Mouse (Mus musculus) ES-E14 (cell line): ENCODE data around the gene Npm3.

Source experiments
- CHD2 ChIP-seq: IDR thresholded peaks from 2 replicates; pipeline ENCODE4 v1.6.1; 2014; ENCODE audit warnings: mild to moderate bottlenecking, low read depth, low read length, inconsistent platforms
- HCFC1 ChIP-seq: IDR thresholded peaks from 2 replicates; pipeline ENCODE4 v1.6.1; 2012; ENCODE audit warnings: low read length, inconsistent platforms, borderline replicate concordance; ENCODE audit not compliant: insufficient read depth
- MAFK ChIP-seq: IDR thresholded peaks from 2 replicates; pipeline ENCODE4 v1.6.1; 2014; ENCODE audit warnings: mild to moderate bottlenecking, low read depth, low read length, inconsistent platforms; ENCODE audit not compliant: insufficient read depth
- ZC3H11A ChIP-seq: IDR thresholded peaks from 2 replicates; pipeline ENCODE4 v1.6.1; 2012; ENCODE audit warnings: low read depth, mild to moderate bottlenecking, inconsistent platforms, low read length, borderline replicate concordance
- ZNF384 ChIP-seq: IDR thresholded peaks from 2 replicates; pipeline ENCODE4 v1.6.1; 2012; ENCODE audit warnings: low read depth, low read length, inconsistent platforms

GRCm38 (mm10) chr19:45730042-45730441, 19.3 kb downstream of the Npm3 start:
- TF ChIP-seq ZC3H11A (no peak), CHD2 (no peak), ZNF384 (no peak), HCFC1 (no peak), MAFK (no peak)
